Mouse (Mus musculus) heart, adult 2 months (tissue): ENCODE results near the gene Ube2r2. TPM values are rescaled to one million over a fixed set of nuclear protein-coding genes. Genes with fewer than 3 reads are reported as not detected.

Experiments
- DNase-seq, 2 experiments: peaks; one replicate each; pipeline ENCODE4 v3.0.0; 2021
- H3K27ac ChIP-seq: fragments of 200-600 bp; 2 replicates; pipeline ENCODE4 v1.8.1; 2022
- H3K27me3 ChIP-seq: fragments of 200-500 bp; 2 replicates; pipeline ENCODE4 v1.6.1; 2012; ENCODE audit warnings: mild to moderate bottlenecking, low read length, inconsistent platforms, mixed read lengths; ENCODE audit not compliant: control insufficient read depth, insufficient read depth
- H3K36me3 ChIP-seq: fragments of 200-500 bp; 2 replicates; pipeline ENCODE4 v1.6.1; 2012; ENCODE audit warnings: low read length, inconsistent platforms; ENCODE audit not compliant: control insufficient read depth, insufficient read depth
- H3K4me1 ChIP-seq: fragments of 200-500 bp; 2 replicates; pipeline ENCODE4 v1.6.1; 2011; ENCODE audit warnings: low read length; ENCODE audit not compliant: control insufficient read depth, insufficient read depth
- H3K4me3 ChIP-seq: fragments of 200-600 bp; 2 replicates; pipeline ENCODE4 v1.8.1; 2022
- H3K79me2 ChIP-seq: fragments of 200-500 bp; replicated peaks from 2 replicates; pipeline ENCODE4 v1.6.1; 2012; ENCODE audit warnings: mild to moderate bottlenecking, inconsistent platforms, low read length, moderate library complexity, mixed read lengths; ENCODE audit not compliant: control insufficient read depth, insufficient read depth
- H3K9ac ChIP-seq: fragments of 200-500 bp; 2 replicates; pipeline ENCODE4 v1.6.1; 2012; ENCODE audit warnings: low read depth, mild to moderate bottlenecking, control low read depth, inconsistent platforms, low read length, mixed read lengths
- CTCF ChIP-seq: fragments of 200-600 bp; IDR thresholded peaks from 2 replicates; pipeline ENCODE4 v1.8.1; 2022; ENCODE audit warnings: antibody characterized with exemption, mild to moderate bottlenecking, moderate library complexity
- EP300 ChIP-seq: fragments of 200-500 bp; IDR thresholded peaks from 2 replicates; pipeline ENCODE4 v1.6.1; 2011; ENCODE audit warnings: low read depth, low read length, control low read depth; ENCODE audit not compliant: insufficient read depth
- POLR2A ChIP-seq: fragments of 200-500 bp; IDR thresholded peaks from 2 replicates; pipeline ENCODE4 v1.6.1; 2011; ENCODE audit warnings: mild to moderate bottlenecking, low read depth, low read length, control low read depth; ENCODE audit not compliant: insufficient read depth
- WGBS: fragments of 180-500 bp; shearing (Covaris S2); methylation state at CpG from one replicate; pipeline ENCODE4 v1.1.7; 2018; 5-methylcytosine and 5-hydroxymethylcytosine counted together
- intact Hi-C: fragments of 180-260 bp; cut with DNase I; formaldehyde crosslinking; loops from one replicate; pipeline ENCODE4 v1.15.1; 2025
- polyA plus RNA-seq: library from polyadenylated mRNA; depleted of rRNA; stranded (reverse); fragments of >200 nt; gene quantifications from 2 replicates; pipeline ENCODE4 v1.2.3, GENCODE M21; 2012
- total RNA-seq, 2 experiments: library from RNA; stranded (reverse); gene quantifications; 2 replicates each; pipeline ENCODE4 v1.2.3; 2021

Gene Ube2r2
- total and polyA plus RNA-seq, 3 experiments: 52.7 to 133 (median 121) TPM

DNA sequence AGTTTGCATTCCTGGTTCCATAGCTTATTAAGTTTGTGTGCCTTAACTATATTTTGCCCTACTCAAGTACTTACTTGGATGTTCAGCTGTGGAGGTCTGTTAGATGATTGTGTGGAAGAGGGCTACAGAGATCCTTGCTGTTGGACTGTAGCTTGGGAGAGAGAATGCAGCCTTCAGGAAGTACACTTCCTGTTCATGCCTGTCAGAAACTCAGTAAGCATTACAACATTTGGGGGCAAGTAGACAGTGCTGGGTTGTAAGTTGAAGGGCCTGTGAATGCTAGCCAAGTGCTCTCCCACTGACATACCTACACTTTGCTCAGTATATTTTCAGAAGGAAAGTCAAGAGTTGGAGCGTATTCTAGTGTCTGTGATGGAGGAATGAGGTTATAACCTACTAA, 22.7 kb downstream of the Ube2r2 start:
- intact Hi-C loops: no loop called here
- no peak overlapping the region for H3K4me3 ChIP-seq
- no peak overlapping the region for H3K9ac ChIP-seq
- no peak overlapping the region for H3K27ac ChIP-seq
- no peak for DNase-seq
- peaks cover 6% of the 10 kb centered on the region for H3K4me1 ChIP-seq
- no peaks in the 10 kb centered on the region for H3K27me3 ChIP-seq
- peaks cover 6% of the 10 kb centered on the region for H3K79me2 ChIP-seq
- H3K36me3 ChIP-seq: peaks cover 9% of the 10 kb centered on the region
- 74% methylated on average over 1 of the region's 1 CpGs for WGBS
- no peak for TF ChIP-seq POLR2A
- no peak for TF ChIP-seq EP300
- no peak for TF ChIP-seq CTCF

DNA sequence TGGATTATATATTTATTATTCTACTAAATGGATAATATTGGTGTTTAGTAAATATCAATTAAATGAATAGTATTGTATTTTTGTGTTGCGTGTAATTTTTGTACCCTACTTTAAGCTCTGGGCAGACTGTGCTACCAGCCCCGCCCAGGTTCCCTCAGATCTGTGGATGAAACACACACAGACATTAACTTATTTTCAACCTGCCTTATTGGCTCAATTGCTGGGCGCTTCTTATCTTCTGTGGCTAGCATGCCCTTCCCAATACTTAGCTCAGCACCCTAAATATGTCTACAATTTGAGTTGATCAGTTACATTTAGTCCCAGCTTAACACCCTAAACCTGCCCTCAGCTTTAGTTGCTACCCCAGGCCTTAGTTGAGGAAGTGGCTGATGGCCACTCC, 25.7 kb downstream of the Ube2r2 start:
- DNase-seq: no peak
- Histone ChIP-seq H3K36me3 (peaks cover 14% of the 10 kb centered on the region), H3K4me3 (no peak overlapping the region), H3K79me2 (peaks cover 7% of the 10 kb centered on the region), H3K27me3 (no peaks in the 10 kb centered on the region), H3K4me1 (peaks cover 6% of the 10 kb centered on the region), H3K9ac (no peak overlapping the region), H3K27ac (no peak overlapping the region)
- WGBS: 97% methylated on average over 3 of the region's 3 CpGs
- TF ChIP-seq EP300: no peak
- no peak for TF ChIP-seq CTCF
- no peak for TF ChIP-seq POLR2A
- intact Hi-C loops: no loop called here

DNA sequence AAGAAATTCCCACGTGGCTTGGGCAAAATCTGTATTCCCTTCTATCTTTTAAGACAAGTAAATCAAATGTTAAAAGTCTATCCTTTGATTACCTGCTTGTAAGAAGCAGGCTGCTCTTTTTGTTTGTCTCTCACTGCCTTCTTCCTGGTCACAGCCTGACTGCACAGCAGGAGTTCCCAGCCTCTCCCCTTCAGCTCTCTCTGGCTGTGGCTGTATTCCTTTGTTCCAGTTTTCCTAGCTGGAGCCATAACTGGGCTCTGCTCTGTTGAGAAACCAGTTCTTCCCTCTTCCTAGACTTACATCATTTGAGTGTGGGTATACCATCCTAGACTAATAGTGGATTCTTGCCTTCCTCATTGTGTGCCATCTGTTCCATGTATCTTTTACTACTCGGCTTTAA, 29.4 kb downstream of the Ube2r2 start:
- Histone ChIP-seq H3K27me3 (no peaks in the 10 kb centered on the region), H3K36me3 (peaks cover 6% of the 10 kb centered on the region), H3K27ac (no peak overlapping the region), H3K79me2 (peaks cover 4% of the 10 kb centered on the region; the same call in 1 of the 2 replicates), H3K9ac (no peak overlapping the region), H3K4me3 (no peak overlapping the region), H3K4me1 (no peaks in the 10 kb centered on the region)
- no peak for DNase-seq
- WGBS: 31% methylated on average over 2 of the region's 2 CpGs
- TF ChIP-seq CTCF: no peak
- no peak for TF ChIP-seq POLR2A
- TF ChIP-seq EP300: no peak
- intact Hi-C loops: no loop called here

DNA sequence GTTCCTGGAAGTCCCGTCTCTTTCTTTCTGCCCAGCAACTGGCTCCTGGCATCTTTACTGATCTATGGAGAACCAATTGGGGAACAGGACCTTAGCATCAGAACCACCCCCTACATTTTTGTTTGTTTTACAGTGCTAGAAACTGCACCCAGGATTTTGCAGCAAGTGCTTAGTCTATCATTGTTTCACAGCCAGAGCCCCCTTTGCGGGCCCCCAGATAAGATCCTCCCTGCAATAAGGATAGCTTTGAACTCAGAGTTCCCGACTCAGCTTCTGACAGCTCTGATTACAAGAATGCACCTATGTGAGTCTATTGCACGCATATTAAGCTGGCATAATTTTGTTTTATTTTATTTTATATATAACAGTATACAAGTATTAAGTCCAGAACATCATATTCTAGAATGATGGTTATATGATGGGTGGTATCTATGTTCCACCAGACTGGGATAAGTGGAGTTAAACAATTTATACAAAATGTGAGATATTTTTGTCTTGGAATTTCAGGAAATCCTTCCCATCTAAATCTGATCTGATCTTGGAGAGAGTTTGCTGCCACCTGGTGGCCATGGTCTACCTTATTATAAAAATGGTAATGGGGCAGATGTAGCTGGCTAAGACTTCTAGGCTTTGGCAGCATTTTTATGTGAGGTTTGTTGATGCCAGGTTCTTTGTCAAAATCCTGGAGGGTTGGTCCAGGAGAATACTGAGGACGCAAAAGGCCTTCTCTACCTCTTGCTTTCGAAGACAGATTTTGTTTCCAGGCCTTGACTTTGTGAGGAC, 30.3 kb downstream of the Ube2r2 start:
- Histone ChIP-seq H3K27ac (peak overlapping the region; percentile 26; the same call in 1 of the 2 replicates), H3K4me3 (no peak overlapping the region), H3K79me2 (peaks cover 4% of the 10 kb centered on the region; the same call in 1 of the 2 replicates), H3K36me3 (peaks cover 6% of the 10 kb centered on the region), H3K4me1 (no peaks in the 10 kb centered on the region), H3K27me3 (no peaks in the 10 kb centered on the region), H3K9ac (no peak overlapping the region)
- 44% methylated on average over 6 of the region's 6 CpGs for WGBS
- intact Hi-C loops: loop anchor here (1.0 to 2.0 kb wide), 2 partner anchors 37 to 115 kb away; no protein-coding TSS in a partner anchor
- TF ChIP-seq EP300 (no peak), CTCF (peak; percentile 86)
- DNase-seq: peak; percentile 52 to 79

DNA sequence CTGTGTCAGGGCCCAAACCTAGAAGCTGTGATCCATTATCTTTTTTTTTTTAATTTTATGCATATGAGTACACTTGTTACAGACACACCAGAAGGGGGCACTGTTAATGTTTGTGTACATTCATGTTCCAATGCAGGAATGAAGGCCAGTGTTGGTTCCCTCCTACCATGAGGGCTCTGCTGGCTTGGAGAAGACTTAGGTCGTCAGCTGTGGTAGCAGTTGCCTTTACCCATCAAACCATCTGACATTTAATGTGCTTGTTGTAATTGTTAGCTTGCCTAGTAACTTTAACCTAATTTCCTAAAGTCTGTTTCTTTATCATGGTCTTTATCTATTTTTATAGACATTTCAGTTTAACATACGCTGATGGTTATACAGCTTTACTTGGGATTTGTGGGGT, 35.4 kb downstream of the Ube2r2 start:
- Histone ChIP-seq H3K79me2 (peaks cover 3% of the 10 kb centered on the region; the same call in 1 of the 2 replicates), H3K27me3 (no peaks in the 10 kb centered on the region), H3K4me1 (no peaks in the 10 kb centered on the region; the same call in 1 of the 2 replicates), H3K4me3 (no peak overlapping the region), H3K36me3 (peaks cover 2% of the 10 kb centered on the region), H3K27ac (no peak overlapping the region), H3K9ac (no peak overlapping the region)
- no peak for DNase-seq
- intact Hi-C loops: no loop called here
- WGBS: 86% methylated on average over 2 of the region's 2 CpGs
- no peak for TF ChIP-seq EP300
- TF ChIP-seq CTCF: peak; percentile 15; the same call in 1 of the 2 replicates

DNA sequence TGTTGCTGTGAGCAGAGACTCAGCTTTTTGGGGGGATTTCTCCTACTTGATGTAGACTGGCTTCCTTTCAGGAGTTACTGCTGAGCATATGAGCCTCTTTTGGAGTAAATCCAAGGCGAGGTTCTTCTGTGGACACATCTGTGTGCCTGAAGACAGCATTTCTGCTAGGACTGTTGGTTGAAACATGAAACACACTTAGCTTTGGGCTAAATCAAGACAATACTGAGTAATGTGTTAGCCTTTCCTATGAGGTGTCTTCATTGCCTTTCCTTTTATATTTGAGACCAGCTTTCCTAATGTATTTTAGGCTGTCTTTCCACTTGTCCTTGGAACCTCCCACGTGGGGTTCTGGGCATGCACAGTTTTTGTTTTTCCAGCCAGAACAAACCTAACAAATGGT, 39.1 kb downstream of the Ube2r2 start:
- Histone ChIP-seq H3K4me1 (peaks cover 1% of the 10 kb centered on the region), H3K79me2 (peaks cover 2% of the 10 kb centered on the region; the same call in 1 of the 2 replicates), H3K9ac (no peak overlapping the region), H3K27ac (no peak overlapping the region), H3K4me3 (no peak overlapping the region), H3K27me3 (no peaks in the 10 kb centered on the region), H3K36me3 (no peaks in the 10 kb centered on the region; the same call in 1 of the 2 replicates)
- TF ChIP-seq POLR2A (no peak), EP300 (no peak), CTCF (no peak)
- intact Hi-C loops: no loop called here
- no peak for DNase-seq
- WGBS: 69% methylated on average over 2 of the region's 2 CpGs
